Mouse (Mus musculus): ENCODE measurements around the gene L3mbtl3.

DNA sequence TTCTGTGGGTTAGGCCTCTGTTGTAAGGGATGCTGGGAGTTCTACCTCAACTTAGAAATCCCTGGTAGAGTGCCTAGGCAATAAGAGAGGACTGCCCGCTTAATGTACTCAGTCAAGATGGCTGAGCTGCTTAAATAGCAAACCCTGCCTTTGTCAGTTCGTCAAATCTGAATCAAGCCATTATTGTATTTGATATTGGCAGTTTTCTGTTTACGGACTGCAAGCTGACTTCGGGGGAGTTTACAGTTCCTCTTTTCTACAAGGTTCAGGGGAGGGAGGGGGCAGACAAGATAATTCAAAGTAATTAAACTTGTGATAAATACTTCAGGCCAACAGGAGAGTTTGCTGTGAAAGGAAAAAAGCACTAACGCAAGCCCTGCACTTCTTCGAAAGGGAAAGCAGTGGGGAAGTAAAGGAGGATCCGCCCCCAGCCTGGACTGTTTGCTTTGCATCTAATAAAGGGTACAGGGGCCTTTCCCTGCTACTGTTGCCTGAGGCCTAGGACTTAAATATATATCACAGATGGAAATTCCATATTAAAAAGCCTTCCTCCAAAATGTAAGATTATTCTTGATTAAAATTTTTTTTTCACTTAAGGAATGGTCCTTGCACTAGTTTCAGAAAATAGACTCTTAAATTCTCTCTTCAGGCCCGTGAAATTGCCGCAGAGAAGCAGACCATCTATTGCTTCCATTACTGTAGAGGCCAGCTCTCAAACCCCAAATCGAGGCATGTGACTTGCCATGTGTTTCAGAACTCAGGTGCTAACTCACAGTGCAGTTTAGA, 968 bp upstream of the L3mbtl3 start:
- TF ChIP-seq CTCF (IDR thresholded peaks at IDR 0.05; ENCODE audit: insufficient read depth, low read depth, low read length) (no peak), POLR2A (IDR thresholded peaks at IDR 0.05; ENCODE audit: insufficient read depth, low read depth, low read length) (no peak)
